Mouse (Mus musculus) bone marrow, adult 2 months (tissue): ENCODE data around the gene Hist1h3e. TPM values are rescaled to one million over a fixed set of nuclear protein-coding genes. Genes with fewer than 3 reads are reported as not detected.
"Not testable (repeated sequence)": the region's sequence is repeated elsewhere in the genome, so short reads cannot be mapped to it uniquely, and the experiment has no call there.

Experiments used
- H3K27ac ChIP-seq: fragments of 200-500 bp; 2 replicates; pipeline ENCODE4 v1.5.1; 2012; ENCODE audit warnings: low read depth, mild to moderate bottlenecking, control low read depth, inconsistent platforms, low read length; ENCODE audit not compliant: control insufficient read depth, poor library complexity, insufficient read depth
- H3K4me1 ChIP-seq: fragments of 200-500 bp; 2 replicates; pipeline ENCODE4 v1.6.1; 2011; ENCODE audit warnings: low read length; ENCODE audit not compliant: control insufficient read depth, insufficient read depth
- H3K4me3 ChIP-seq: fragments of 200-500 bp; replicated peaks from 2 replicates; pipeline ENCODE3; 2011; ENCODE audit warnings: mild to moderate bottlenecking, low read depth, low read length, control low read depth; ENCODE audit not compliant: control insufficient read depth
- CTCF ChIP-seq: fragments of 200-500 bp; IDR thresholded peaks from 2 replicates; pipeline ENCODE4 v1.5.1; 2011; ENCODE audit warnings: low read length, control low read depth; ENCODE audit not compliant: control insufficient read depth, insufficient read depth
- POLR2A ChIP-seq: fragments of 200-500 bp; IDR thresholded peaks from 2 replicates; pipeline ENCODE4 v1.6.1; 2011; ENCODE audit warnings: low read depth, mild to moderate bottlenecking, control low read depth, low read length, borderline replicate concordance; ENCODE audit not compliant: control insufficient read depth
- WGBS: fragments of 180-500 bp; shearing (Covaris S2); methylation state at CpG from one replicate; pipeline ENCODE4 v1.1.7; 2018; 5-methylcytosine and 5-hydroxymethylcytosine counted together
- polyA plus RNA-seq: library from polyadenylated mRNA; stranded (reverse); fragments of >200 nt; gene quantifications from 2 replicates; pipeline ENCODE4 v1.2.4, GENCODE M21; 2011; ENCODE audit warnings: low replicate concordance; ENCODE audit not compliant: missing spikeins, insufficient read depth, insufficient read length

Gene Hist1h3e
- polyA plus RNA-seq, 1 experiment, result 12.9 TPM

- no peak for TF ChIP-seq CTCF
- no peak for TF ChIP-seq POLR2A
- 3% methylated on average over 22 of the region's 22 CpGs for WGBS
- H3K4me3 ChIP-seq, result peak overlapping the region; percentile 56
- peak overlapping the region; percentile 89 for H3K27ac ChIP-seq
- peaks cover 3% of the 10 kb centered on the region; the same call in 1 of the 2 replicates for H3K4me1 ChIP-seq
These were observed 24.1 kb upstream of the Hist1h3e start for GRCm38 (mm10) chr13:23586099-23586939.

- Histone ChIP-seq H3K27ac (peak overlapping the region; percentile 89), H3K4me3 (peak overlapping the region; percentile 65)
- peak; percentile 92 for TF ChIP-seq POLR2A
- whole genome bisulfite sequencing, result under 1% methylated on average over 35 of the region's 36 CpGs
- H3K4me1 ChIP-seq, result not testable (repeated sequence)
These were observed 23.4 kb upstream of the Hist1h3e start for GRCm38 (mm10) chr13:23585442-23586098.

GRCm38 (mm10) chr13:23585029-23585441, 22.9 kb upstream of the Hist1h3e start:
- Histone ChIP-seq H3K4me1 (peaks cover 3% of the 10 kb centered on the region; the same call in 1 of the 2 replicates), H3K27ac (peak overlapping the region; percentile 89), H3K4me3 (peak overlapping the region; percentile 65)
- under 1% methylated on average over 21 of the region's 21 CpGs for WGBS
- TF ChIP-seq CTCF, result no peak
- 0 out of 2 replicates have a peak, but pooled peaks have one; percentile 36 for TF ChIP-seq POLR2A

- TF ChIP-seq CTCF (no peak), POLR2A (no peak)
- H3K4me3 ChIP-seq, result peak overlapping the region; percentile 38
- H3K4me1 ChIP-seq, result peaks cover 3% of the 10 kb centered on the region; the same call in 1 of the 2 replicates
- peak overlapping the region; percentile 70 for H3K27ac ChIP-seq
These were observed 22.2 kb upstream of the Hist1h3e start for GRCm38 (mm10) chr13:23584331-23584730.

- peaks cover 3% of the 10 kb centered on the region; the same call in 1 of the 2 replicates for H3K4me1 ChIP-seq
- no peak overlapping the region for H3K4me3 ChIP-seq
- TF ChIP-seq POLR2A (no peak), CTCF (no peak)
- peak overlapping the region; percentile 67; the same call in 1 of the 2 replicates for H3K27ac ChIP-seq
These were observed 21.4 kb upstream of the Hist1h3e start for GRCm38 (mm10) chr13:23583387-23584068.

- Histone ChIP-seq H3K27ac (peak overlapping the region; percentile 97), H3K4me3 (peak overlapping the region; percentile 74), H3K4me1 (peaks cover 1% of the 10 kb centered on the region; the same call in 1 of the 2 replicates)
- TF ChIP-seq POLR2A (no peak), CTCF (no peak)
- 22% methylated on average over 6 of the region's 6 CpGs for WGBS
These were observed 20.3 kb upstream of the Hist1h3e start for GRCm38 (mm10) chr13:23582219-23583056.

- Histone ChIP-seq H3K4me1 (no peaks in the 10 kb centered on the region; the same call in 1 of the 2 replicates), H3K4me3 (peak within 1 kb of the TSS; percentile 74), H3K27ac (peak within 1 kb of the TSS; percentile 97)
- TF ChIP-seq POLR2A (peak; percentile 100), CTCF (no peak)
- under 1% methylated on average over 43 of the region's 43 CpGs for WGBS
These were observed 19.4 kb upstream of the Hist1h3e start, which contains the start of gene Hist1h4d for GRCm38 (mm10) chr13:23581408-23582218. Hist1h4d (plus strand) TSS chr13:23581598.
